Mouse (Mus musculus): ENCODE measurements at regions not wholly inside any gene's neighbourhood (a gene's known extent, or its start where the extent isn't known, plus 50 kb on each side); places are given as distances from the start of the nearest gene placed in this dataset.

GRCm38 (mm10) chr19:28095620-28096019 is 84.7 kb upstream of the Rfx3 start:
- no peak for DNase-seq

GRCm38 (mm10) chr19:28092252-28092651 is 81.3 kb upstream of the Rfx3 start:
- no peak for DNase-seq

- DNase-seq = no peak
Observed at GRCm38 (mm10) chr19:28087607-28088546, 76.9 kb upstream of the Rfx3 start.

- DNase-seq = no peak
Observed at GRCm38 (mm10) chr19:28070386-28070785, 59.4 kb upstream of the Rfx3 start.

Measured in lung, postnatal 4 days (tissue).